Mouse (Mus musculus) kidney, postnatal 0 days (tissue): ENCODE results near the gene Afdn. TPM values are rescaled to one million over a fixed set of nuclear protein-coding genes. Genes with fewer than 3 reads are reported as not detected.

Source experiments
- ATAC-seq: fragments of 200-750 bp; cut with Nextera tagmentation; replicated peaks from 2 replicates; pipeline ENCODE4 v1.8.0; 2017; ENCODE audit warnings: low read depth, moderate number of reproducible peaks, moderate TSS enrichment, moderate library complexity; ENCODE audit not compliant: low FRiP score
- DNase-seq: peaks from one replicate; pipeline ENCODE4 v3.0.0-alpha.2; 2016; ENCODE audit warnings: low spot score
- H3K27ac ChIP-seq: fragments of 300-500 bp; sonication (generic); 2 replicates; pipeline ENCODE4 v1.5.1; 2014; ENCODE audit warnings: mild to moderate bottlenecking
- H3K27me3 ChIP-seq: fragments of 300-500 bp; sonication (generic); 2 replicates; pipeline ENCODE4 v1.6.1; 2014; ENCODE audit warnings: low read length, mixed read lengths; ENCODE audit not compliant: insufficient read depth
- H3K36me3 ChIP-seq: fragments of 300-500 bp; sonication (generic); 2 replicates; pipeline ENCODE4 v1.6.1; 2014; ENCODE audit warnings: low read length, mixed read lengths; ENCODE audit not compliant: insufficient read depth
- H3K4me1 ChIP-seq: fragments of 300-500 bp; sonication (generic); replicated peaks from 2 replicates; pipeline ENCODE4 v1.6.1; 2014; ENCODE audit warnings: antibody characterized with exemption, low read length, mixed read lengths; ENCODE audit not compliant: insufficient read depth
- H3K4me2 ChIP-seq: fragments of 300-500 bp; sonication (generic); 2 replicates; pipeline ENCODE4 v1.6.1; 2014; ENCODE audit warnings: mild to moderate bottlenecking, low read length, moderate library complexity, mixed read lengths
- H3K4me3 ChIP-seq: fragments of 300-500 bp; sonication (generic); replicated peaks from 2 replicates; pipeline ENCODE4 v1.5.1; 2014; ENCODE audit warnings: low read depth, low read length
- H3K9ac ChIP-seq: fragments of 300-500 bp; sonication (generic); 2 replicates; pipeline ENCODE4 v1.6.1; 2014; ENCODE audit warnings: low read depth, low read length
- H3K9me3 ChIP-seq: fragments of 300-500 bp; sonication (generic); replicated peaks from 2 replicates; pipeline ENCODE4 v1.6.1; 2016; ENCODE audit warnings: low read length, inconsistent platforms, mixed read lengths
- CTCF ChIP-seq: IDR thresholded peaks from 2 replicates; pipeline ENCODE4 v1.5.1; 2016; ENCODE audit warnings: antibody characterized with exemption, low read depth, mild to moderate bottlenecking, moderate library complexity
- WGBS: fragments of 180-500 bp; shearing (Covaris S2); extraction: QIAGEN DNeasy Blood & Tissue Kit; methylation state at CpG from one replicate; pipeline ENCODE4 v1.1.7; 2014; 5-methylcytosine and 5-hydroxymethylcytosine counted together
- polyA plus RNA-seq: library from polyadenylated mRNA; unstranded; fragments of >200 nt; fragmentation: Nextera tagmentation; extraction: Ambion mirVana; gene quantifications from 2 replicates; pipeline ENCODE4 v1.2.1, GENCODE M21; 2015

Gene Afdn
- polyA plus RNA-seq, 1 experiment from 2014 or later, result 102 TPM

- no peak overlapping the region for H3K27ac ChIP-seq
- H3K4me1 ChIP-seq, result no peaks in the 10 kb centered on the region
- WGBS, result 70% methylated on average over 9 of the region's 9 CpGs
- TF ChIP-seq CTCF, result no peak
- no peak overlapping the region for H3K9ac ChIP-seq
- ATAC-seq (no peak), DNase-seq (no peak)
- no peaks in the 10 kb centered on the region for H3K27me3 ChIP-seq
- no peaks in the 10 kb centered on the region for H3K9me3 ChIP-seq
- no peaks in the 10 kb centered on the region for H3K36me3 ChIP-seq
- H3K4me2 ChIP-seq, result no peak overlapping the region
- H3K4me3 ChIP-seq, result no peak overlapping the region
Observed at GRCm38 (mm10) chr17:13715511-13715910, 44.8 kb upstream of the Afdn start.

- no peaks in the 10 kb centered on the region for H3K27me3 ChIP-seq
- no peak overlapping the region for H3K27ac ChIP-seq
- ATAC-seq (no peak), DNase-seq (no peak)
- 59% methylated on average over 6 of the region's 6 CpGs for WGBS
- H3K9ac ChIP-seq, result no peak overlapping the region
- H3K36me3 ChIP-seq, result no peaks in the 10 kb centered on the region
- no peaks in the 10 kb centered on the region for H3K4me1 ChIP-seq
- TF ChIP-seq CTCF, result no peak
- no peak overlapping the region for H3K4me3 ChIP-seq
- H3K4me2 ChIP-seq, result no peak overlapping the region
- no peaks in the 10 kb centered on the region for H3K9me3 ChIP-seq
Observed at GRCm38 (mm10) chr17:13716336-13716735, 44.0 kb upstream of the Afdn start.

- H3K9ac ChIP-seq, result no peak overlapping the region
- no peak for DNase-seq
- H3K4me2 ChIP-seq, result no peak overlapping the region
- TF ChIP-seq CTCF, result no peak
- WGBS, result 70% methylated on average over 11 of the region's 11 CpGs
- H3K27me3 ChIP-seq, result no peaks in the 10 kb centered on the region
- H3K9me3 ChIP-seq, result no peaks in the 10 kb centered on the region
- no peaks in the 10 kb centered on the region for H3K4me1 ChIP-seq
- H3K4me3 ChIP-seq, result no peak overlapping the region
- ATAC-seq, result no peak
- H3K27ac ChIP-seq, result no peak overlapping the region
- H3K36me3 ChIP-seq, result no peaks in the 10 kb centered on the region
Observed at GRCm38 (mm10) chr17:13717428-13717827, 42.9 kb upstream of the Afdn start.

GRCm38 (mm10) chr17:13720187-13720586, 40.2 kb upstream of the Afdn start:
- no peak for ATAC-seq
- Histone ChIP-seq H3K9ac (no peak overlapping the region), H3K4me1 (no peaks in the 10 kb centered on the region), H3K4me3 (no peak overlapping the region), H3K9me3 (no peaks in the 10 kb centered on the region), H3K27me3 (no peaks in the 10 kb centered on the region), H3K27ac (no peak overlapping the region), H3K4me2 (no peak overlapping the region), H3K36me3 (no peaks in the 10 kb centered on the region)
- no peak for TF ChIP-seq CTCF
- 93% methylated on average over 5 of the region's 5 CpGs for WGBS
- DNase-seq, result no peak

GRCm38 (mm10) chr17:13721372-13721771, 39.0 kb upstream of the Afdn start:
- no peak overlapping the region for H3K4me2 ChIP-seq
- no peak overlapping the region for H3K9ac ChIP-seq
- no peaks in the 10 kb centered on the region for H3K9me3 ChIP-seq
- DNase-seq (no peak), ATAC-seq (no peak)
- no peak for TF ChIP-seq CTCF
- no peaks in the 10 kb centered on the region for H3K27me3 ChIP-seq
- WGBS, result 89% methylated on average over 2 of the region's 2 CpGs
- H3K4me3 ChIP-seq, result no peak overlapping the region
- H3K36me3 ChIP-seq, result no peaks in the 10 kb centered on the region
- no peaks in the 10 kb centered on the region for H3K4me1 ChIP-seq
- H3K27ac ChIP-seq, result no peak overlapping the region

GRCm38 (mm10) chr17:13722434-13722833, 37.9 kb upstream of the Afdn start:
- no peak for TF ChIP-seq CTCF
- H3K9me3 ChIP-seq, result no peaks in the 10 kb centered on the region
- no peaks in the 10 kb centered on the region for H3K4me1 ChIP-seq
- H3K9ac ChIP-seq, result no peak overlapping the region
- no peak overlapping the region for H3K4me2 ChIP-seq
- no peak overlapping the region for H3K4me3 ChIP-seq
- no peak for DNase-seq
- no peak overlapping the region for H3K27ac ChIP-seq
- ATAC-seq, result no peak
- WGBS, result 66% methylated on average over 2 of the region's 2 CpGs
- no peaks in the 10 kb centered on the region for H3K27me3 ChIP-seq
- no peaks in the 10 kb centered on the region for H3K36me3 ChIP-seq

- DNase-seq, result no peak
Observed at GRCm38 (mm10) chr17:13725004-13725550, 35.3 kb upstream of the Afdn start.

More at GRCm38 (mm10) chr17:13725004-13725550, 35.3 kb upstream of the Afdn start:
- Histone ChIP-seq H3K36me3 (no peaks in the 10 kb centered on the region), H3K4me2 (no peak overlapping the region), H3K27ac (no peak overlapping the region), H3K4me3 (no peak overlapping the region), H3K9me3 (no peaks in the 10 kb centered on the region), H3K27me3 (no peaks in the 10 kb centered on the region), H3K4me1 (no peaks in the 10 kb centered on the region), H3K9ac (no peak overlapping the region)
- no peak for TF ChIP-seq CTCF
- WGBS, result 42% methylated on average over 4 of the region's 4 CpGs
- no peak for ATAC-seq
